Mouse (Mus musculus) spleen, postnatal 4 days (tissue): ENCODE data around the gene Slc23a3.

Experiments used
- DNase-seq, 2 experiments: peaks; one replicate each; pipeline ENCODE4 v3.0.0; 2022; ENCODE audit warnings: low spot score in 2 of 2

Gene Slc23a3

DNA sequence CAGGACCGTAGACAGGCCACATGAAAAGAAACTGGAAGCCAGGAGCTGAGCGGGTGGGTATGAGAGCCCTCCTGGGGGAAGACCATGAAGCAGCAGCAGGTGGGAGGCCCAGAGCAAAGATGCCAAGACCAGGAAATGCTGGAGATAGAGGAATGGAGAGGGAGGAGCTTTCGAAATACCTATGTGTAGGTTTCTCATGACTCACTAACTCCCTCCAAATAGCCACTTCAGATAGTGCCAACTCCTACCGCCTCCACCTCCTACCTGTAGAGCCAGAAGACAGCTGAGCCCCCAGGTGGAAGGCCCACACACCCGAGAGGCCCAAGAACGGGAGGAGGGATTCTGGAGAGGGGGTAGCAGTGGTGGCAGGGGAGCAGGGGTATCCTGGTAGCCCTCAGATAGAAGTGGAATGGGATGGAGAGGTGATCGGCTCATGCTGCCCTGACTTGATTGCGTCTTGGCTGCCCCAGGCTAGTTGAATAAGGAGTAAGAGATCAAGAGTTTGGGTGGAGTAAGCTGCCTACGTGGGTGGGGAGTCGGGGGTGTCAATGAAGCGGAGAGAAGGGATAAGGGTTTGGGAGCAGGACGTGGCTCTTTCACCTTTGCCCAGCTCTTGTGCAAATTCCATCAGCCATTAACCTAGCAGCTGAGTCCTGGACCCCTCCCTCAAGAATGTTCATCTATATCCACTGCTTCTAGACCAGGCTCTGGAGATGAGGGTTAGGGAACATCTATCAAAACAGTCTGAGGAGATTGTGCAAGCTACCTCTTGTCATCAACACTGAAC is at the start of gene Slc23a3:
Slc23a3 (minus strand) TSS at position 470 of the 787 bp plus-strand sequence.
- no peak for DNase-seq

DNA sequence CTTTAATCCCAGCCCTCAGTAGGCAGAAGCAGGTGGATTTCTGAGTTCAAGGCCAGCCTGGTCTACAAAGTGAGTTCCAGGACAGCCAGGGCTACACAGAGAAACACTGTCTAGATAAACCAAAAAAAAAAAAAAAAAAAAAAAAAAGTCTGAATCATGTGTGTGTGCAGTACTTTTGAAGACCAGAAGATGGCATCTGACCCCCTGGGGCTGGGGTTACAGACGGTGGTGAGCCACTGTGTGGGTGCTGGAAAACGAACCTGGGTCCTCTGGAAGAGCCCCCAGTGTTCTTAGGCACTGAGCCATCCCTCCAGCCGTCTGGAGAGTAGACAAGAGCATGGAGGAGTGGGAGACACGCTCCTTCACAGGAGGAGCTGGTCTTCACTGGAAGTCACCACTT is 48.5 kb upstream of the Slc23a3 start:
- peak in 1 of 2 experiments; percentile 60 for DNase-seq

DNA sequence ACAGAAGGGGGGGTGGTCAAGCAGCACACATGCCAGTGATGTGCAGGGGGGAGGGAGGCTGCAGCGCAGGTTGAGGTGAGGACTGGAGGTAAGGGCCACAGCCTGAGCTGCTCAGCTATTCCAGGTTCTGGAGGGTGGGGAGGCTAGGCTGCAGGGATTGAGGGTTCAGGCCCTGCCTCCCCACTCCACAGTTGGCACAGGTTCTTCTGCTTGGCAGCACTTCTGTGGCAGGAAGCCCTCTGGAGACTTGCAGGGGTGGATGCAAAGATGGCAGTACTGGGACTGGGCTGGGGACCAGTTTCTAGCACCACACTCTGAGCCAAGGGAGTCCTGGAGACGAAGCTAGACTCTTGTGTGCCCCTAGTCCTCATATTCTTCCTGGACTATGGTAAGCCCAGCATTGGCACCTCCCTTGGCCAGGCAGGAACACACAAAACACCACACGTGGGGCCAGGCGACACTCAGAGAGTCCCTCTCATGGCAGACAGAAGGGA is 47.7 kb upstream of the Slc23a3 start:
- DNase-seq, result peak in 1 of 2 experiments; percentile 61

DNA sequence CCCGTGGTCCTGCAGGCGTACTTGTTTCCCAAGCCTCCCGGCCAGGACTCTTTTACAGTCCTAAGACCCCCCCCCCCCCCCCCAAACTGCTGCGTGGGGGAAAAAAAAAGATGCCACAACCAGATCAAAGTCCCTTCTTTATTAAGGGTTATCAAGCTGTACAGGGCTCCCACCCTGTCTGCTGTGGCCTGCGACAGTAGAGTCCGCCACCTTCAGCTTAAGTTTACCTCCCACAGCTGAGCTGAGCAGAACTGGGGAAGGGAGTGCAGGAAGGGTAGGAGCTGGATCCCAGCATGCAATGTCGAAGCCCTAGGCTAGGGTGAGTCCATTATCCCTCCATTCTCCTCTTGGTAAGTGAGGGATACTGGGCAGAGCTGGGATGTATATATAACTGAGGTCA is 47.1 kb upstream of the Slc23a3 start:
- peak in 1 of 2 experiments; percentile 63 for DNase-seq

DNA sequence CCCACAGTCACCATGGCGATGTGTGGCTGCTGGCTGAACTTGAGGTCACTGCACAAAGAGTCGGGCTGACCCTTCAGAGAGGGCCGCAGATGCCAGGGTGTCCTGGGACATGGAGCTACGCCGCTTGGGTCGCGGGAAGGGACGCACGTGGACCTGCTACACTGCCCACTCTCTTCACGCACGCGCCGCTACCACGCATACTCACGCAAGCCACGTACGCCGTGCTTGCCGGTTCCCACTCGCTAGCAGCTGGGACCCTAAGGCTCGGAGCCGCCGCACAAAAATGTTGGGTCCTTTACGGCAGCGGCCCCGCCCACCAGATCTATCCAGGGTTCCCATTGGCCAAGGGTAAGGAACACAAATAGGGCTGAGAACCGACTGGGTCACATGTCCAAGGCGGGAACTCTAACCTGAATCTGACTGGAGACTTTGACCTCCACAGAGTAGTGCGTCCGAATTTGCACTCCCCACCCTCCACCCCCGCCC is 46.5 kb upstream of the Slc23a3 start, which contains the start of gene Abcb6:
Abcb6 (minus strand) TSS at position 288 of the 486 bp plus-strand sequence.
- peak; percentile 91 to 94 for DNase-seq

DNA sequence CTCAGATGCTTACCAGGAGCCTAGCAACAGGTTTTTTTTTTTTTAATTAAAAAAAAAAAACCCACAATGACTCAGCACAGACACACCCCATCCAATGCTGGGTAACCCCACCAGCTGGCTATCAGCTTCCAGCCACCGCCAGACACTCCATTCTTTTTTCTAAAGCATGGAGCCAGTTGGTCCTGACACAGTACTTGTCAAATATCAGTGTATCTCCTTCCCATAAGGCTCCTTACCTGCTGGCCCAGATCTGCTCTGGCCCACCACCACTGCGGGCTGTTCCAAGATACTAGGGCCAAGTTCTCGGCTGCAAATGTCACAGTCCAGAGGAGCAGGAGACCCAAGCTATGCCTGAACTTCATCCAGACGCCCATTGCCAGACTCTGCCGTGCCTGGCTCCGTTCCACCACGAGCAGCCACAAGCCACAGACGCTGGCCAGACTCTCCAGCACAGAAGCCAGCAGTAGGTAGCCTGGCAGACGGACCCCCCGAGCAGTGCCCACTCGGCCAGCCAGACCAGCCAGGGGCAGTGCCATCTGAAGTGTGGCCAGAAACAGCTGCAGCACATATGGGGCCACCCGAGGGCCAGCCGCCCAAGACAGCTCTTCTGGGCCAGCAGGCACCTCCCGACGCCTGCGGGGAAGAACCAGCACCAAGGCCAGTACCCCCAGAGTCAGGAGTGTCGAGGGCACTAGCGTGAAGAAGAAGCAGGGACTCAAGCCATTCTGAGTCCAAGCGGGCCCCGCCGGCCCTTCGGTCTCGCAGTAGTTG is 45.8 kb upstream of the Slc23a3 start:
- peak in 1 of 2 experiments; percentile 63 for DNase-seq

DNA sequence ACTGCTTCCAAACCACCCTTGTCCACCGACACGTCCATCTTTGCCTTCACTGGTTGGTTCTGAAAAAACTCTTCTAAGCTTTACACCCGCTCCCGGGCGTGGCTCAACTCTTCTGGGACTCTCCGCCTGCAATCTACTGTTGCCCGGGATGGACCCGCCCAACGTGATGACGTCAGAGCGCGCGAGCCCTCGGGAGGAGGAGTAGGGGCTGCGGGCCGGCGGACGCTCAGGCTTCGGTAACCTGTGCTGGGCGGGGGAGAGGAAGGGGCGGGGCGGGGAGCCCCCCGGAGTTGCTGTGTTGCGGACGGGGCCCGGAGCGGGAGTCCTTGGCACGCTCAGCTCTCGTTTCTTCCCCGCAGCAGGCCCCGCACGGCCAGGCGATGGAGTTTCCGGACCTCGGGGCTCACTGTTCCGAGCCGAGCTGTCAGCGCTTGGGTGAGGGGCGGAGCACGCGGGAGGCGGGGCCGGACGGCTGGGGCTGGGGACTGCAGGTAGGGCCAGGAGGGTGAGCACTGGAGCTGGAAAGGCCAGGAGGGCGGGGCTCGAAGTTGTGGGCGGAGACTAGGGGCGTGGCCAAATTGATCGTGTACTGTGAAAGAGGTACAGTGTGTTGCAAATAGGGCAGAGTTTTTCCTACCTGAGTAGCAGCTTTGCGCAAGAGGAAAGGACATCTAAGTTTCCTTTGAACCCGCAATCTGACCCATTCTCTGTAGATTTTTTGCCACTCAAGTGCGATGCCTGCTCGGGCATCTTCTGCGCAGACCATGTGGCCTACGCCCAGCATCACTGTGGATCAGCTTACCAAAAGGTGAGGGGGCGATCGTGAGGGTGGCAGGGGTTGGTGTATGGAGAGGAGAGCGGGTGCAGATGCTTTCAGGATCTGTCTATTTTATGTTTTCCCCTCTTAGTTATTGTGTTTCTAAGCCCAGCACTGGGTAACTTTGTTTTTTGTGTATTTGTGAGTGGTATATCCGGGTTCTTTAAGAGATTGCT is 35.1 kb upstream of the Slc23a3 start, which contains the start of gene Zfand2b:
Zfand2b (plus strand) TSS at position 175 of the 993 bp plus-strand sequence.
- peak; percentile 98 to 99 for DNase-seq

DNA sequence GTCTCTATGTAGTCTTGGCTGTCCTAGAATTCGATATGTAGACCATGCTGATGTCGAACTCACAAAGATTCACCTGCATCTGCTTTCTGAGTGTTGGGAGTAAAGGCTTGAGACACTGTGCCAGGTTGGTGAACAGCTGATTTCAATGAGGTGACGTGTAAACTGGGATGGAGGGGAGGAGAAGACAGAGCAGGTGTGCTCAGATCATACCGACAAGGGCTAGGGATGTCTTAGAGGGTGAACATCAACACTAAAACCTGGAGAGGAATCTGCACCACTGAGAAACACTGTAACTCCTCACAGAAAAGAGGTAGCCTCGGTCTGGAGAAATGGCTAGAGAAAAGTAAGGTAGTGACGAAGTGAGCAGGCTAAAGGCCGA is 34.4 kb upstream of the Slc23a3 start:
- DNase-seq, result no peak

DNA sequence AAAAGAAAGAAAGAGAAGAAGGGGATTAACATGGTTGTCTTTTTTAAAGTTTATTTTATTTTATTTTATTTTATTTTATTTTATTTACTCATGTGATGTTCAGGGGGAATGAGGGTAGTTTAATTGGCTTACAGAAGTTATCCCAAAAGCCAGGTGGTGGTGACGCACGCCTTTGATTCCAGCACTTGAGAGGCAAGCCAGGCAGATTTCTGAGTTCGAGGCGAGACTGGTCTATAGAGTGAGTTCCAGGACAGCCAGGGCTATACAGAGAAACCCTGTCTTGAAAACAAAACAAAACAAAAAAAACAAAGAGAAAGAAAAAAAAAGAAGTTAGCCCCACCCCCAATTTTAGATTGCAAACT is 26.5 kb upstream of the Slc23a3 start:
- no peak for DNase-seq

DNA sequence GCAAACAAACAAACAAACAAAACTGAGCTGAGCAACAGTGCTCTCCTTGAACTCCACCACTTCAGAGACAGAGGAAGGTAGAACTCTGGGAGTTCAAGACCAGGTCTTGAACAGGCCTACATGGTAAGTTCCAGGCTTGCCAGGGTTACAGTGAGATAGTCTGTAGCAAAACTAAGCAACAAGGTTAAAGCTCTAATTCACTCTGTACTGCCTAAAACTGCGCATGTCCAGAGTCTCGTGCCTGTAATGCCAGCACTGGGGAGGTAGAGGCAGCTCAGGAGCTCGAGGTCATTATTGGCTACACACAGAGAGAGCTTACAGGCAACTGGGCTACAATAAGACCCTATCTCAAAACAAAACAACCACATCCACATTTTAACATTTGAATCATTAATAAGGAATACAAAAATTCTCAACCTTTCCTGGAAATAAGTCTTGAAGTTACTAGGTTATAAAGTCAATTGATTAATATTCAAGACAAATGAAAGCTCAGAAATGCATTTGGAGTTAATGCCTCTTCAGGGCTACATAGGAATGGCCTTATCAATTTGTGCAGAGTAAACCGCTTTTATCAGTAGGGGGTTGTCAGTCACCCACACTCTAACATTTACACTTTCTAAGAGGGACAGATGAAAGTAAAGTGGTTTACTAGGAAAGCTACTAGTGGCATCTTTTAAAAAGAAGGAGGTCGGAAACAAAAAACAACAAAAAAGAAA is 26.0 kb upstream of the Slc23a3 start:
- DNase-seq, result no peak

DNA sequence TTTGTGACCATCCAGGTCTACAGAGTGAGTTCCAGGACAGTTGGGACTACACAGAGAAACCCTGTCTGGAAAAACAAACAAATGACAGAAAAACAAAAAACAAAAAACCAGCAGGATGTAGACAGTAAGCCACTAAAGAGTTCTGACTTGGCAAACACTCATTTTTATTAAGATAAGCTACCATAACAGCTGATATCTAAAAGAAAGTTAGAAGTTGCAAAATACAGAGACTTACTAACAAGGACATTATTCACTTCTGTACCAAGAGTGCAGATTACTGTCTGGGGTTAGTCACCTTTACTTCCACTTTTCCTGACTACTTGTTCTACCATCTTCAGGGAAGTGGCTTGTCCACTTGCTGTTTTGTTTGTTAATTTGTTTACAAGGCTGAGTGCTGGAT is 25.3 kb upstream of the Slc23a3 start:
- no peak for DNase-seq

DNA sequence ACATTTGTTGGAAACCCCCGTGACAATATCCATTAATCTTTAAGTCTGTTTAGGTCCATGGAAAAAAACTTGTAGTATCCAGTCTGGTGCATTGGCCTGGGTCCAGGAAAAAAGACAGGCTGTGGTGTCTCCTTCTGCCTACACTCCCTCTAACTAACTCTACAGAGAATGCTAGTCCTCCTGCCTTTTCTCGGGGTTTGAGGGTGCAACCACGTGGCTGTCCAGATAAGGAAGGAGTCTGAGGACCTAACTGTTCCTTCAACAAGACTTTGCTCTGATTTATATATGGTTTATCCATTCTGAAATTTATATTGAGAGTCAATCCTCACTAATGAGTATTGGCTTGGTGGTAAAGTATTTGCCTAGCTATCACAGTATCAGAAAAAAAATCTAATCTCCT is 22.1 kb upstream of the Slc23a3 start:
- no peak for DNase-seq

DNA sequence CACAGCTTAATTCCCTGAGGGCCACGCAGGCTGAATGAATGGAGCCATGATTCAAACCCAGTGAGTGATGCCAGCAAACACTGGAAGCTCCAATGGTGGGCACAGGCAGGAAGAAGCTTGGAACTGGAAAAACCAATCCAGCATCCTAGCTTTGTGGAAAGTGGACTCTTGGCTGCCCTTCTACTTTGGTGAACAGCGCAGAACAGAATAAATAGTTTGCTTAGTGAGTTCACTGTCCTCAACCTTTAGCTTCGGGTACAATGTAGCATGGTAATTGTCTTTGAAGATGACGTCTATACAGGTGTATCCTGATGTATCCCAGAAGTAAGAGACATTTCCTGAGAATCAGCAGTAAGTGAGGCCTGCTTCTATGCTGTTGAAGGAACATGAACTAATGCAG is 15.0 kb upstream of the Slc23a3 start:
- no peak for DNase-seq

DNA sequence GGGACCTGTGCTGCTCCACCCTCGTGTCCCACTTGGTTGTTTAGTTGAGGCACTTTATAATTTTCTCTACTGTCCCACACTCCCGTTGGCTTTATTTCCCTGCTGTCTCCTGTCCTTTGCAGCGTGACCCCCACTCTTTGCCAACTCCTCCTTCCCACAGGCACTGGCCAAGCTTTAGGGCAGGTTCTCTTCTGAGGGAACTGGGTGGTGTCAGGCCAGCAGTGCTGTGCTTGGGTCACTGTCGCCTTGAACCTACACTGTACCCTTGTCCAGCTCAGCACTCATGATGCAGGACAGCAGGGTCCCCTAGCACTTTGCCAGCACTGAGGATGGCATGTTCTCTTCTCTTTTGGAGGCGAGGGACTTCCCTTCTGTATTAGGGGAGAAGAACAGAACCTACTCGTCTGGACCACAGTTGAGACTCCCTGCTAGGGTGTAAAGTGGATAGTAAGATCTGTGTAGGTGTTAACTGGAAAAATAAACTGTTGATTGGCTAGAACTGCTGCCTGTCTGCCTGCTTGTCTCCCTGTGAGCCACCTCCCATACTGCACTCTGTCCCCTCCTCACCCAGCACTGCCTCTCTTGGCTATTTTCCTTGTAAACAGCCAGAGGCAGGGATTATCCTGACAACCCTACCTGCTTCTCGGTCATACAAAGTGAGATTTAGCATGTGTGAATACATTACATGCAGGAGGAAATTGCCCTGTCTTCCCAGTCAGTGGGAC is 13.9 kb upstream of the Slc23a3 start:
- peak in 1 of 2 experiments; percentile 58 for DNase-seq

DNA sequence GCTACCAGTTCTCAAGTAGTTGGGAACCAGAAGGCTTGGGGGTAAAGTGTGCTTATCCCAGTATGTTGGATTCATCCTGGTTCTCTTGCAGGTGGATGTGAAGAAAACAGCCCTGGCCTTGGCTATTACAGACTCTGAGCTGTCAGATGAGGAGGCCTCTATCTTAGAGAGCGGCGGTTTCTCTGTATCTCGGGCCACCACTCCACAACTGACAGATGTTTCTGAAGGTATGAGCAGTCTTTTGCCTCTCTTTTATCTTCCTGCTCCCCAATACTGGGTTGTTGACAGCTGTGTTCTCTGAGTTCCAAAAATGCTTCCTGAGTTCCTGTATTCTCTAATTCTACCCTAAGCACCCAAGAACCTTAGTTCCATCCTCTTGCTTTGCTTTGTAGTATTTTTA is 11.9 kb upstream of the Slc23a3 start:
- DNase-seq, result peak in 1 of 2 experiments; percentile 61

DNA sequence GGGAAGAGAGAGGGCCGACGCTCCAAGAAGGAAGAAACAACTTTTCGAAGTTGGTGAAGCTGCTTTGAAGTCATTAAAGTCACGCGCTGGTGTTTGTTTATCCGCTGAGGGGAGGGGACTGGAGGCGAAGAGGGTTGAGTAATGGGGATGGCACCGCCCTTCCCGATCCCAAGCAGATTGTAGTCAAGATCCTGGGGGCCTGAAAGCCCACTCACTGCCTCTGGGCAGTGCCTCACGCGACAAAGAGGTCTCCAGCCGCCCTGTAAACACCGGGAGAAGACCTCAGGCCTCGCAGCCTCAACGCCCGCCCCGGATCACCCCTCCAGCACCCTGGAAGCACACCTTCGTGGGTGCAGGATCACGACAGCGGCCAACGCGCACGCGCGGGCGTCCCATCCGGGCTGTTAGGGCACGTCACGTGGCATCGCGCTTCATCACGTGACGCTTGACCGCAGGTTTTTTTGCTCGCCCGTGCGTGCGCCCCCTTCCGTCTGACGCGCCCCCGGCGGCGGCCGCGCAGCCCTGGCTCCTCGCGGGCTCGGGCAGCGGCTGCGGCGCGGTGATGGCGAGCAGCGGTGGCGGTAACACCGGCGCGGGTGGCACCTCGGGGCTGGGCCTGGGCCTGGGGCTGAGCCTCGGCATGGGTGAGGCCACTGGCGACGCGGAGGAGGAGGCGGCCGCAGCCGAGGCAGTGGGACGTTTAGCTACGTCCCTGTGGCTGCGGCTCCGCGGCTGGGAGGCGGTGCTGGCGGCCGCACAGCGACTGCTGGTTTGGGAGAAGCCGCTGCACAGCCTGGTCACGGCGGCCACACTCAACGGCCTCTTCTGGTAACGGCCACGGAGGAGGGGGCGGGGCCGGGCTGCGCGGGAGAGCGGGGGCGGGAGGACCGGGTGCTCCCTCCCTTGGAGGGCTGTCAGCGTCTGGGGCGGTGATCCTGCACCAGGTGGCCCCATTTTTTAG is 8.9 kb upstream of the Slc23a3 start, which contains the start of the genes Cnppd1 and Retreg2:
Cnppd1 (minus strand) TSS at position 411 of the 961 bp plus-strand sequence.
Retreg2 (plus strand) TSS at position 478 of the 961 bp plus-strand sequence.
- DNase-seq, result peak; percentile 97 to 99

DNA sequence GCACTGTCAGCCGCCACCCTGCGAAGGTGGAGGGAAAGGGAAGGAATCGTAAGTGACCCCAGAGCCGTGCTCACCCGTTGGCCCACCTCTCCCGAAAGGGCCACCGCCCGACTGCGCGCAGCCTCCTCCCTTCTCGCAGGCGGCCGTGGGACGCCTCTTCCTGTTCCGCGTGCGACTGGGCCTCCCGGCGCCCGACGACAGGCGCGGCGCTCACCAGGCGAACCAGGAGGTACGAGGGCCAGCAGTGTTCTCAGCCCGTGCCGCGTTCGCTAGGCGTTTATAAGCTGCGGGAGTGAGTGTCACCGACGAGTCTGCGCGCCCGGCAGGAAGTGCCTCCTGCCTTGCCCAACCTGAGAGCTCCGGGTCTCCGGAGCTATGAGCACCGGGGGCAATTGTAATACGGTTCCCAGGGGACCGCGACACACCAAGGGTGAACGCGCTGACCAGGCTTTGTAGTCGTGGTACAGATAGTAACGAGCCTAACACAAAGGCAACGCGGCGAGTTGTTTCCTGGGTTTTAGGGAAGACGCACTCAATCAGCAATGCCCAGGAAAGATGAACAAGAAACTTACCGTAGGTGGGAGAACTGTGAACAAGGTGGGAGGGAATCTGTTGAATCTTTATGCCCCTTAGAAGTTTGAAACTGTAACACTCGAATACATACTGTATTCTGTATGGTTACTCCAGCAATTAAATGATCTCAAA is 7.9 kb upstream of the Slc23a3 start:
- peak; percentile 81 to 90 for DNase-seq
